Comparison of ENCODE assay signal across 8 mouse cellular contexts in the genomic region with DNA sequence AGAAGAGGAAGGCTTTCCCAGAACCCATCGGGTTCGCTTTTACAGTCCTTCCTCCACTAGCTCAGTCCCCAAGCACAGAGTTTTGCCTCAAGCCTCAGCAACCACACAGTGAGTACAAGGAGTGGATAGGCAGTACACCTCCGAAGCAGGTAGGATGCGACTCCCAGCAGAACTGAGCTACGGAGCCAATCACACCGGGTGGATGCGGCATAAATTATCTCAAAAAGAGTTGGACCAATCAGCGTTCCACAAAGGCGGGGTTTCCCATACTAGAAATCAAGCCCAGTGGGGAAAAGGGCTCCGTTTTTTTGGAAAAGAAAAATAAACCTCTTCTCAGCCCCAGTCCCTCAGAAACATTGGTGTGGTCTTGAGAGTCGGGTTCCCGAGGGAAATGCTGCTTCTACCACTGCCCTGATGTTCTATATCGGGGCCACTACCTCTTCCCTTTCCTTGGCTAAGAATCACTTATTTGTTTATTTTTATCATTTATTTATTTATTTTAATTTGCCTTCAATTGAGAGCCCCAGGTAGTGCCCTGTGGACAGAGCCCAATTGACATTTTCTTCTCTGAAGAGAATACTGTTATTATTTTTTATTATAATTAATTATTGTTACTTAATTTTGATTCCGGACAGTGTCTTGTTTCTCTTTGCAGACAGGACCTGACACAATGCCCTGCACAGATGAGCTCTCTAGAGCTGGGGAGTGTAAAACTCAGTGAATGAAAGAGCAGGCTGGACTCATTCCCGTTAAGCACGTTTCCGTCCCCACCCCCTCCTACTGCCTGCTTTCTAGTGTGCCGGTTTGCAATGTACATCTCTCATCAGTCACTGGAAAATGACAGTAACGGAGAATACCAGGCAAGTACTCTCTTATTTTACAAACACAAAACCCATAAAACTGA. TPM values are rescaled to one million over a fixed set of nuclear protein-coding genes. Genes with fewer than 3 reads are reported as not detected.
DNase-seq lines count a peak whose midpoint lies in the region; ATAC-seq and TF ChIP-seq lines count a peak whose summit lies in the region.
"Had no signal": no experiment of that assay in that cellular context is flagged by ENCODE, and none has a peak within 500 bp of the region (broad histone marks: within the 10 kb centered on the region; RNA-seq: fewer than 3 reads in every experiment).

A gene (minus strand): TSS at position 426 of the 904 bp plus-strand sequence.

- H3K9ac ChIP-seq in ES-Bruce4 (ENCODE audit: low read depth, poor library complexity, severe bottlenecking): no peak within 1 kb of the TSS
- H3K9ac ChIP-seq in embryonic facial prominence, embryonic 13.5 days: 0 out of 2 replicates have a peak within 1 kb of the TSS, but pooled peaks have one; percentile 3
- H3K9ac ChIP-seq in intestine, embryonic 16.5 days (ENCODE audit: low read depth, low read length): no peak within 1 kb of the TSS
- no peak within 1 kb of the TSS for H3K9ac ChIP-seq in stomach, postnatal 0 days (ENCODE audit: low read length)

- ATAC-seq in embryonic facial prominence, embryonic 13.5 days (ENCODE audit: insufficient number of reproducible peaks, insufficient read depth, low FRiP score, low TSS enrichment, low read depth): 0 out of 2 replicates have a peak, but pooled peaks have one; percentile 59
- no peak for ATAC-seq in intestine, embryonic 16.5 days
- no peak for ATAC-seq in stomach, postnatal 0 days (ENCODE audit: low FRiP score, low TSS enrichment)

- H3K36me3 ChIP-seq in ES-Bruce4 (ENCODE audit: control insufficient read depth, insufficient read depth, low read length, poor library complexity, severe bottlenecking): no peaks in the 10 kb centered on the region
- H3K36me3 ChIP-seq in embryonic facial prominence, embryonic 13.5 days: no peaks in the 10 kb centered on the region
- no peaks in the 10 kb centered on the region for H3K36me3 ChIP-seq in intestine, embryonic 16.5 days (ENCODE audit: control insufficient read depth, insufficient read depth, low read length)
- no peaks in the 10 kb centered on the region for H3K36me3 ChIP-seq in stomach, postnatal 0 days (ENCODE audit: control insufficient read depth, insufficient read depth, low read length)

- no peak for TF ChIP-seq EP300 in ES-Bruce4 (IDR thresholded peaks at IDR 0.05; ENCODE audit: insufficient read depth, low read depth, low read length)
- no peak for TF ChIP-seq EP300 in stomach, postnatal 0 days (optimal IDR thresholded peaks at IDR 0.05)

- no peaks in the 10 kb centered on the region for H3K4me1 ChIP-seq in ES-Bruce4 (ENCODE audit: control insufficient read depth, insufficient read depth, low read length)
- H3K4me1 ChIP-seq in embryonic facial prominence, embryonic 13.5 days: 0 out of 2 replicates have a peak, but pooled peaks cover 3% of the 10 kb centered on the region
- H3K4me1 ChIP-seq in intestine, embryonic 16.5 days (ENCODE audit: control insufficient read depth, insufficient read depth, low read length): no peaks in the 10 kb centered on the region
- no peaks in the 10 kb centered on the region for H3K4me1 ChIP-seq in stomach, postnatal 0 days (replicated peaks; ENCODE audit: control insufficient read depth, insufficient read depth)

- no peak for TF ChIP-seq CTCF in ES-Bruce4 (IDR thresholded peaks at IDR 0.05; ENCODE audit: low read depth, low read length)
- no peak for TF ChIP-seq CTCF in stomach, postnatal 0 days (IDR thresholded peaks at IDR 0.05; ENCODE audit: low read depth)

- no peak for TF ChIP-seq POLR2A in ES-Bruce4 (IDR thresholded peaks at IDR 0.05; ENCODE audit: insufficient read depth, low read length)

- 3% methylated on average over 19 of the region's 19 CpGs for WGBS in embryonic facial prominence, embryonic 13.5 days
- 4% methylated on average over 19 of the region's 19 CpGs for WGBS in intestine, embryonic 16.5 days
- 6% methylated on average over 19 of the region's 19 CpGs for WGBS in stomach, postnatal 0 days

- H3K4me2 ChIP-seq in embryonic facial prominence, embryonic 13.5 days: peak within 1 kb of the TSS; percentile 62
- H3K4me2 ChIP-seq in intestine, embryonic 16.5 days (ENCODE audit: low read depth, low read length): peak within 1 kb of the TSS; percentile 45
- peak within 1 kb of the TSS; percentile 44 for H3K4me2 ChIP-seq in stomach, postnatal 0 days (replicated peaks; ENCODE audit: low read depth)

- peak within 1 kb of the TSS; percentile 16; the same call in 1 of the 2 replicates for H3K4me3 ChIP-seq in ES-Bruce4 (ENCODE audit: low read depth, low read length)
- H3K4me3 ChIP-seq in embryonic facial prominence, embryonic 13.5 days: peak within 1 kb of the TSS; percentile 35
- peak within 1 kb of the TSS; percentile 22; the same call in 1 of the 2 replicates for H3K4me3 ChIP-seq in intestine, embryonic 16.5 days (ENCODE audit: low read length)
- no peak within 1 kb of the TSS for H3K4me3 ChIP-seq in stomach, postnatal 0 days (ENCODE audit: low read depth, low read length)

- no peaks in the 10 kb centered on the region for H3K9me3 ChIP-seq in ES-Bruce4 (replicated peaks; ENCODE audit: control insufficient read depth, insufficient read depth, low read length, poor library complexity, severe bottlenecking)
- H3K9me3 ChIP-seq in embryonic facial prominence, embryonic 13.5 days: no peaks in the 10 kb centered on the region
- no peaks in the 10 kb centered on the region for H3K9me3 ChIP-seq in intestine, embryonic 16.5 days (ENCODE audit: control insufficient read depth, low read length)
- no peaks in the 10 kb centered on the region for H3K9me3 ChIP-seq in stomach, postnatal 0 days (ENCODE audit: control insufficient read depth, low read length)

- peak; percentile 68 for DNase-seq in R1 (ENCODE audit: low read depth, low spot score)
- peak; percentile 63 for DNase-seq in mesoderm, embryonic 11.5 days (ENCODE audit: low read depth, low spot score)
- DNase-seq in stomach, postnatal 0 days (ENCODE audit: low spot score): no peak
- no peak for DNase-seq in gastrocnemius, postnatal 25 days

- no peaks in the 10 kb centered on the region for H3K27me3 ChIP-seq in ES-Bruce4 (ENCODE audit: control insufficient read depth, insufficient read depth, low read length, poor library complexity, severe bottlenecking)
- H3K27me3 ChIP-seq in embryonic facial prominence, embryonic 13.5 days: no peaks in the 10 kb centered on the region; the same call in 1 of the 2 replicates
- H3K27me3 ChIP-seq in intestine, embryonic 16.5 days (replicated peaks; ENCODE audit: control insufficient read depth, insufficient read depth, low read length): no peaks in the 10 kb centered on the region
- H3K27me3 ChIP-seq in stomach, postnatal 0 days (ENCODE audit: control insufficient read depth, insufficient read depth, low read length): no peaks in the 10 kb centered on the region

- no peak within 1 kb of the TSS for H3K27ac ChIP-seq in ES-Bruce4 (ENCODE audit: insufficient read depth, low read length)
- no peak within 1 kb of the TSS for H3K27ac ChIP-seq in embryonic facial prominence, embryonic 13.5 days
- H3K27ac ChIP-seq in intestine, embryonic 16.5 days (ENCODE audit: low read length): no peak within 1 kb of the TSS
- no peak within 1 kb of the TSS for H3K27ac ChIP-seq in stomach, postnatal 0 days (replicated peaks)

RNA-seq across cellular contexts. Expression of the gene that starts here (rescaled TPM):
- not detected in 2 replicates for polyA plus RNA-seq in ES-Bruce4 (2011; ENCODE audit: insufficient read depth, insufficient read length, low read depth, missing spikeins)
- polyA plus RNA-seq in embryonic facial prominence, embryonic 13.5 days (2015; fragmentation: Nextera tagmentation; extraction: Ambion mirVana): 0.07 TPM in 1 of 2 replicates, not detected in the other
- polyA plus RNA-seq in intestine, embryonic 16.5 days (2015; fragmentation: Nextera tagmentation; extraction: Ambion mirVana): 0.04 and 0.05 TPM in 2 replicates
- polyA plus RNA-seq in stomach, postnatal 0 days (2015; fragmentation: Nextera tagmentation; extraction: Ambion mirVana): not detected in 2 replicates
- total RNA-seq in gastrocnemius, postnatal 25 days (2021): not detected
- polyA plus RNA-seq: small intestine, adult 2 months had no signal

Comparison
In these comparisons a context has a peak if more than half of its experiments do, and no peak if none do; other contexts are left out.
1. Peak in ATAC-seq, H3K4me3 ChIP-seq, H3K9ac ChIP-seq and H3K4me2 ChIP-seq in embryonic facial prominence, embryonic 13.5 days; RNA of the gene not detected or under 1 TPM.
2. DNase-seq: peak in R1 (single experiment) and mesoderm, embryonic 11.5 days (single experiment); none in stomach, postnatal 0 days (single experiment) and gastrocnemius, postnatal 25 days (single experiment).
3. Peak in every context shown above with its lines, with median percentiles within 50 percentile points of each other: H3K4me2 ChIP-seq.